Mouse (Mus musculus) natural killer cell, adult 2 months (primary cell): ENCODE measurements around the gene Irak1.
A peak's percentile ranks its signal among the peaks of the same experiment; 100 is the strongest.

Experiments used
- DNase-seq, 2 experiments: peaks; one replicate each; pipeline ENCODE4 v3.0.0; 2022; ENCODE audit warnings: low spot score in 2 of 2

Gene Irak1

DNA sequence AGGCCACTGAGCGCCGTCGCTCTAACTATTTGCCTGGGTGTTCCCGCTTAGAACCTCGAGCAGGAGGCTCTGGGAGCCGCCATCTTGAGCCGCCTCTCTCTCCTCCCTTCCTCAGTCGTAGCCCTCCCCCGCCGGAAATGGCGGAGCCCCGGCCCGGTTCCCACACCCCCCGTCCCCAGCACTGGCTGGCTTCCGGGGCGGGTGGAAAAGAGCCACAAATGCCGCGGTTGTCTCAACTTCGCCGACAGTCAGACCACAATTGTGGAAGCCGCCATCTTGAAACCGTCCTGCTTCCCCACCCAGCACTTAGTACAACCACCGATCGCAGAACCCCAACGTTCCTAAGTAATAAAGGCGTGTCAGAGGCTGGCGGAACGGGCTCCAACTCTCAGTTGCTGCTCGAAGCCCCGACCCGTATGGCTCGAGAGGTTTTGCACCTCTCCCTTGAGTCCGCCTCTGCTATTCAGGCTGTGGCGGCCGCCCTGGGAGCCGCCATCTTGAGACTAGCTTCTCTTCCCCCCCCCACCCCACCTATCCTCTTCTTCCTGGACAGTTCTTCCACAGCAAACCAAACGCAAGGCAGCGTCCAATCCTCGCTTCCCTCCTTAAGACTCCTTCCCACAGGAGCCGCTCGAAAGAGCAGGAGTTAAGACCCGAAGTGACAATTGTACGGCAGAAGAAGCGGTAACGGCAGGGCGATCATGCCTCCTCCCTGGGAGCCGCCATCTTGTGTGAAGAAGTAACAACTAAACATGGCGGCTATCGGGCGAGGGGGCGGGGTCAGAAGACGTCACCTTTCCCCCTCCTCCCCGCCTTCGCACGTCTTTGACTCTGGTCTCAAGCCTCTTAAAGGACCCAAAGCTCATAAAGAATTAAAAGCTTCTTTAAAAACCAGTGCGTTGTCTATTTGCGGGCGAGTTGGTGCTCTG lies 57.2 kb downstream of the Irak1 start, which contains the start of gene Hcfc1:
Gene Hcfc1 (minus strand): TSS at position 110 of the 929 bp plus-strand sequence.
- peak; percentile 84 to 90 for DNase-seq

DNA sequence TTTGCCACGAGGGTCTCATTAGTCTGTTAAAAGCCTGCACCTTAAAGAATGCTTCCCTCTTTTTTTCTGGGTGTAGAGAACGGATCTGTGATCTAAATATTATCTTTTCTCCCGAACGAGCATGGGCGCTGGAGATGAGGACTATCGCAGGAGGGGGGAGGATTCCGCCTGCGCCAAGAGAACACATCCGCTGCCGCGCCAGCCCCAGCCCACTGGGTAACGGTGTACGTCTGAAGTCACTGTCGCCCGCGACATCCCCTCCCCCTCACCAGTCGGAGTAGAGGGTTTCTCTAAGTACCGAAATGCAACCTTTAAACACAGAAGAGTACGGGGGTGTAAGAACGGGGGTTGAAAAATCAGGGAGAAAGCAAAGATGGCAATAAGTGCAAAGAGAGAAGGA lies 58.4 kb downstream of the Irak1 start:
- DNase-seq = peak; percentile 24 to 48

DNA sequence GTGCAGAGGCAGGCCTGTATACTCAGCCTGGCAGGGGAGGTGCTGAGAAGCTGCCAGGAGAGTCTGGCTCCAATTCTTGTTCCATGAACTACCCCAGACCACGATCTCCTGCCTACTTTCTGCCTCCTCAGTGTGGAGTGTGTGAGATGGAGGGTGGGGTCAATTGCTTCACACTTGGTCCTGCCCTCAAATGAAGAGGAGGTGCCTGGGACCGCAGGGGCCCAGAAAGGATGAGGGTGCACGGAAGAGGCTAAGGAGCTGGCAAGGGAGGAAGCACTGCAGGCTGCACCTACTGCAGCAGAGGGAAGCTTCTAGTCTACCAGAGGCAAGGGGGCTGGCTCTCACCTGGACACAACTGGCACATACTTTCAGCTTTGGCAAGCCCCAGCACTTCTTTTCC lies 59.4 kb downstream of the Irak1 start:
- DNase-seq = peak; percentile 11 to 22
